Mouse (Mus musculus) hindbrain, embryonic 14.5 days (tissue): Measurements from ENCODE around the gene Wdr49. TPM values are rescaled to one million over a fixed set of nuclear protein-coding genes. Genes with fewer than 3 reads are reported as not detected.
"Not testable (repeated sequence)": the region's sequence is repeated elsewhere in the genome, so short reads cannot be mapped to it uniquely, and the experiment has no call there.

Source experiments
- ATAC-seq: fragments of 200-750 bp; cut with Nextera tagmentation; 2 replicates; pipeline ENCODE4 v1.8.0; 2017; ENCODE audit warnings: moderate number of reproducible peaks, mild to moderate bottlenecking, moderate TSS enrichment, moderate library complexity; ENCODE audit not compliant: low FRiP score
- DNase-seq: peaks from one replicate; pipeline ENCODE4 v3.0.0-alpha.2; 2015; ENCODE audit warnings: low spot score
- H3K27ac ChIP-seq: fragments of 300-500 bp; sonication (generic); 2 replicates; pipeline ENCODE4 v1.5.1; 2014; ENCODE audit warnings: mild to moderate bottlenecking, moderate library complexity
- H3K27me3 ChIP-seq: fragments of 300-500 bp; sonication (generic); 2 replicates; pipeline ENCODE4 v1.6.1; 2014; ENCODE audit warnings: mild to moderate bottlenecking, low read length, mixed read lengths; ENCODE audit not compliant: control insufficient read depth, insufficient read depth
- H3K36me3 ChIP-seq: fragments of 300-500 bp; sonication (generic); replicated peaks from 2 replicates; pipeline ENCODE4 v1.6.1; 2014; ENCODE audit not compliant: control insufficient read depth, insufficient read depth
- H3K4me1 ChIP-seq: fragments of 300-500 bp; sonication (generic); replicated peaks from 2 replicates; pipeline ENCODE4 v1.6.1; 2014; ENCODE audit warnings: antibody characterized with exemption, low read length, mixed read lengths; ENCODE audit not compliant: control insufficient read depth, insufficient read depth
- H3K4me2 ChIP-seq: fragments of 300-500 bp; sonication (generic); replicated peaks from 2 replicates; pipeline ENCODE4 v1.6.1; 2014; ENCODE audit warnings: mild to moderate bottlenecking, moderate library complexity
- H3K4me3 ChIP-seq: fragments of 300-500 bp; sonication (generic); replicated peaks from 2 replicates; pipeline ENCODE4 v1.5.1; 2014; ENCODE audit warnings: mild to moderate bottlenecking, low read length
- H3K9ac ChIP-seq: fragments of 300-500 bp; sonication (generic); 2 replicates; pipeline ENCODE4 v1.6.1; 2014
- H3K9me3 ChIP-seq: fragments of 300-500 bp; sonication (generic); 2 replicates; pipeline ENCODE4 v1.6.1; 2016; ENCODE audit warnings: low read length; ENCODE audit not compliant: control insufficient read depth
- WGBS: fragments of 180-500 bp; shearing (Covaris S2); extraction: QIAGEN DNeasy Blood & Tissue Kit; methylation state at CpG from one replicate; pipeline ENCODE4 v1.1.7; 2014; 5-methylcytosine and 5-hydroxymethylcytosine counted together
- polyA plus RNA-seq: library from polyadenylated mRNA; unstranded; fragments of >200 nt; fragmentation: Nextera tagmentation; extraction: Ambion mirVana; gene quantifications from 2 replicates; pipeline ENCODE4 v1.2.1, GENCODE M21; 2014

Gene Wdr49
- polyA plus RNA-seq, 1 experiment from 2014 or later, result 0.20 TPM

- ATAC-seq (no peak), DNase-seq (no peak)
- H3K36me3 ChIP-seq, result no peaks in the 10 kb centered on the region
- no peaks in the 10 kb centered on the region for H3K9me3 ChIP-seq
- H3K4me2 ChIP-seq, result no peak overlapping the region
- no peak overlapping the region for H3K27ac ChIP-seq
- no peak overlapping the region for H3K9ac ChIP-seq
- no peaks in the 10 kb centered on the region for H3K4me1 ChIP-seq
- no peaks in the 10 kb centered on the region for H3K27me3 ChIP-seq
- H3K4me3 ChIP-seq, result no peak overlapping the region
- WGBS, result 92% methylated on average over 4 of the region's 4 CpGs
These were observed 173.1 kb downstream of the Wdr49 start for GRCm38 (mm10) chr3:75308861-75309260.

DNA sequence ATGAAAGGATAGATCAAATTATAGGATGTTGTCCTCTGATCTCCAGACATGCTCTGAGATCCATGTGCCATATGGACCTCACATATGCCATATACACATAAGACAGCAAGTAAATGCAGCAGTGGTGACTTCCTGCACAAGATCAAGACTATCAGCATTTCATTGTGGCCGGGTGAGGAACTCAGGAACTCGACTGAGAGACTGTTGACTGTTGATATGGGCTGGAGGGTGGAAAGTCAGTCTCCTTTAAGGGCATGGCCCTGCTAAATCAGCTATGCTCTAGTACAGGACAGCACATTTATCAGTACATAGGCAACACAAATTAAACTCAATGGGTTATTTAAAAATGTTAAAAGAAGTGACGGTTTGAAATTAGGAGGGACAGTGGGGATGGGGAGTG is 173.7 kb downstream of the Wdr49 start:
- Histone ChIP-seq H3K9ac (no peak overlapping the region), H3K4me1 (no peaks in the 10 kb centered on the region), H3K4me2 (no peak overlapping the region), H3K27ac (no peak overlapping the region), H3K9me3 (no peaks in the 10 kb centered on the region), H3K4me3 (no peak overlapping the region), H3K27me3 (no peaks in the 10 kb centered on the region), H3K36me3 (no peaks in the 10 kb centered on the region)
- WGBS, result 84% methylated on average over 3 of the region's 3 CpGs
- DNase-seq (no peak), ATAC-seq (no peak)

GRCm38 (mm10) chr3:75305584-75305983 is 176.4 kb downstream of the Wdr49 start:
- no peak for ATAC-seq
- DNase-seq, result no peak
- Histone ChIP-seq H3K4me3 (no peak overlapping the region), H3K9ac (no peak overlapping the region), H3K27me3 (no peaks in the 10 kb centered on the region), H3K9me3 (no peaks in the 10 kb centered on the region), H3K36me3 (no peaks in the 10 kb centered on the region), H3K27ac (no peak overlapping the region), H3K4me1 (no peaks in the 10 kb centered on the region), H3K4me2 (no peak overlapping the region)
- WGBS, result 93% methylated on average over 3 of the region's 3 CpGs

GRCm38 (mm10) chr3:75304621-75305020 is 177.3 kb downstream of the Wdr49 start:
- ATAC-seq (no peak), DNase-seq (no peak)
- Histone ChIP-seq H3K4me2 (no peak overlapping the region), H3K27ac (no peak overlapping the region), H3K9ac (no peak overlapping the region), H3K27me3 (no peaks in the 10 kb centered on the region), H3K36me3 (no peaks in the 10 kb centered on the region), H3K9me3 (no peaks in the 10 kb centered on the region), H3K4me1 (no peaks in the 10 kb centered on the region), H3K4me3 (no peak overlapping the region)
- WGBS, result 93% methylated on average over 5 of the region's 5 CpGs

- Histone ChIP-seq H3K4me2 (no peak overlapping the region), H3K27me3 (no peaks in the 10 kb centered on the region), H3K27ac (no peak overlapping the region), H3K9ac (no peak overlapping the region), H3K9me3 (no peaks in the 10 kb centered on the region), H3K4me3 (no peak overlapping the region), H3K4me1 (no peaks in the 10 kb centered on the region), H3K36me3 (no peaks in the 10 kb centered on the region)
- DNase-seq, result no peak
- no peak for ATAC-seq
- WGBS, result 100% methylated on average over 2 of the region's 2 CpGs
These were observed 180.9 kb downstream of the Wdr49 start for GRCm38 (mm10) chr3:75301072-75301471.

- H3K9me3 ChIP-seq, H3K4me2 ChIP-seq, H3K4me1 ChIP-seq, H3K4me3 ChIP-seq, H3K36me3 ChIP-seq, H3K27me3 ChIP-seq, DNase-seq, H3K27ac ChIP-seq, ATAC-seq, H3K9ac ChIP-seq: not testable (repeated sequence)
- WGBS, result 93% methylated on average over 1 of the region's 1 CpGs
These were observed 182.5 kb downstream of the Wdr49 start for GRCm38 (mm10) chr3:75299464-75299863.

DNA sequence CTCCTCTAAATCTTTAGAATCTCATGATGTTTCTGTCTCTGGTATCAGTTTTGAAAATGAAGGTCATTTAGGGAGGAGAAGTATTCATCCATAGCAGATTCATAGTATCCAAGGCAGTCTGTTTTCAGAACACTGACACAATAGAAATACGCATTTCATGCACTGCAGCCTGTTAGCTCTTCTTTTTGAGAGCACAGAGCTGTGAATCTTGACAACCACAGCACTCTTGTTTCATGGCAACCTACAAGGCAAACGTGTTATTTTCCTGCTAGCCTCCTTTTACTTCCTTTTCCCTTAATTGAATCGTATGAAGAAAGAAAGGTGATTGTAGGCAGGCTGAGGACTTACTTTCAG is 184.2 kb downstream of the Wdr49 start:
- ATAC-seq (no peak), DNase-seq (no peak)
- H3K27ac ChIP-seq, result peak overlapping the region; percentile 27
- WGBS, result 35% methylated on average over 3 of the region's 3 CpGs
- H3K4me2 ChIP-seq, result no peak overlapping the region
- H3K9me3 ChIP-seq, result no peaks in the 10 kb centered on the region
- no peaks in the 10 kb centered on the region for H3K36me3 ChIP-seq
- H3K4me1 ChIP-seq, result no peaks in the 10 kb centered on the region
- H3K9ac ChIP-seq, result no peak overlapping the region
- H3K4me3 ChIP-seq, result no peak overlapping the region
- no peaks in the 10 kb centered on the region for H3K27me3 ChIP-seq

DNA sequence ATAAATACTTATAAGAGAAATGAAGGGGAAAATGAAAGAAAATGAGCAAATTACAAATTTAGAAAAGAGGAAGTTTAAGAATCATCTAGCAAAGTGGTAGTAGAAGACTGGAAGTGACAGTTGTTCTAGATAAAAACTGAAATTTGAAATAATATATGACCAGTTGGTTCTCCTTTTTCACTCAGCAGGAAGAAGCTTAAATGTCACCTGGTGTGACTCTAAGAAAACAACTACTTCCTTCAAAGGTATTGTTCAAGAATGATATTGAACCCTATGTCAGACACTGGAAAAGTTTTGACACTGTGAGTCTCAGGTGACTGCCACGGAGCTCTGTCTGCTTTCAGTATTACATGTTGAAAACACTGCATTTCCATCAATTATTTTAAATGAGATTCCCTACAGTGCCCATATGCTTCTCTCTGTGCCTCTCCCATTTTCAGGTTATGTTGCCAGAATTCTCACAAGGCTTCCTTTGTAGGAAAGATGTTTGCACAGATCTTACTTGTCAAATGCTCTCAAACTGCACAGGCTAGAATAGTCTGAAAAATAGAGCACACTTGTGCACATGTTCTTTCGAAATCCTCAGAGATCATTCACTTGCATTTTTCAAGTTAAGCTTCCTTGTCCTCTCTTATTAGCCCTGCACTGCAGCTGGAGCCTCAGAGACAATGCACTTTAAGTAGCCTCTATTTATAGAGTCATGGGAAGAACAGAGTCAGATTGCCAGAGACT is 184.8 kb downstream of the Wdr49 start:
- WGBS, result 48% methylated on average over 2 of the region's 2 CpGs
- DNase-seq (peak; percentile 33), ATAC-seq (peak; percentile 55; the same call in 1 of the 2 replicates)
- Histone ChIP-seq H3K4me1 (no peaks in the 10 kb centered on the region), H3K36me3 (no peaks in the 10 kb centered on the region), H3K4me2 (no peak overlapping the region), H3K4me3 (no peak overlapping the region), H3K27ac (peak overlapping the region; percentile 27), H3K9ac (no peak overlapping the region), H3K27me3 (no peaks in the 10 kb centered on the region), H3K9me3 (no peaks in the 10 kb centered on the region)

- DNase-seq (no peak), ATAC-seq (no peak)
- H3K9ac ChIP-seq, result no peak overlapping the region
- H3K9me3 ChIP-seq, result no peaks in the 10 kb centered on the region
- 87% methylated on average over 2 of the region's 2 CpGs for WGBS
- no peaks in the 10 kb centered on the region for H3K27me3 ChIP-seq
- H3K27ac ChIP-seq, result no peak overlapping the region
- no peaks in the 10 kb centered on the region for H3K4me1 ChIP-seq
- no peaks in the 10 kb centered on the region for H3K36me3 ChIP-seq
- H3K4me3 ChIP-seq, result no peak overlapping the region
- H3K4me2 ChIP-seq, result no peak overlapping the region
These were observed 188.7 kb downstream of the Wdr49 start for GRCm38 (mm10) chr3:75293243-75293642.

DNA sequence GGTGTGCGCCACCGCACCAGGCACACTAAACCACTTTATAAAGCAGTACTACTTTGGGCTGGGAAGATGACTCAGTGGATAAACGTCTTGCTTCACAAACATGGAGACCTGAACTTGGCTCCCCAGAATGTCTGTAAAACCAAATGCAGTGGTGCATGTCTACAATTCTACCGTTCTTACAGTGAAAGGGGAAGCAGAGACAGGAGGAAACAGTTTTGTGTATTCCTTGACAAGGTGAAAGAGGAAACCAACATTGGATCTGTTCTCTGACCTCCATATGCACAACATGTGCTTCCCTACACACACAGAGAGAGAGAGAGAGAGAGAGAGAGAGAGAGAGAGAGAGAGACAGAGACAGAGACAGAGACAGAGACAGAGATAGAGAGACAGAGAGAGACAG is 204.5 kb downstream of the Wdr49 start:
- H3K4me2 ChIP-seq, result no peak overlapping the region
- no peak overlapping the region for H3K9ac ChIP-seq
- H3K4me3 ChIP-seq, result no peak overlapping the region
- H3K27me3 ChIP-seq, result no peaks in the 10 kb centered on the region
- no peak for ATAC-seq
- no peaks in the 10 kb centered on the region for H3K36me3 ChIP-seq
- DNase-seq, result no peak
- H3K4me1 ChIP-seq, result no peaks in the 10 kb centered on the region
- H3K9me3 ChIP-seq, result no peaks in the 10 kb centered on the region
- H3K27ac ChIP-seq, result no peak overlapping the region
- WGBS, result 89% methylated on average over 4 of the region's 4 CpGs
